ENCODE assay signal across 17 mouse cellular contexts in genomic region chr5:118354871-118355270, GRCm38 (mm10).
DNase-seq lines count a peak whose midpoint lies in the region; ATAC-seq and TF ChIP-seq lines count a peak whose summit lies in the region.
"Had no signal": no experiment of that assay in that cellular context is flagged by ENCODE, and none has a peak within 500 bp of the region (broad histone marks: within the 10 kb centered on the region; RNA-seq: fewer than 3 reads in every experiment).

No protein-coding gene starts in this region.

- no peaks in the 10 kb centered on the region for H3K27me3 ChIP-seq in forebrain, embryonic 15.5 days
- H3K27me3 ChIP-seq in forebrain, embryonic 14.5 days (replicated peaks; ENCODE audit: control insufficient read depth, insufficient read depth, low read length), result no peaks in the 10 kb centered on the region
- no peaks in the 10 kb centered on the region for H3K27me3 ChIP-seq in lung, embryonic 14.5 days (ENCODE audit: insufficient read depth, low read length)
- H3K27me3 ChIP-seq in stomach, embryonic 15.5 days (replicated peaks), result no peaks in the 10 kb centered on the region
- H3K27me3 ChIP-seq: intestine, embryonic 15.5 days; neural tube, embryonic 12.5 days had no signal

- H3K4me2 ChIP-seq in forebrain, embryonic 15.5 days (replicated peaks), result no peak overlapping the region
- no peak overlapping the region for H3K4me2 ChIP-seq in forebrain, embryonic 14.5 days (ENCODE audit: low read length)
- no peak overlapping the region for H3K4me2 ChIP-seq in lung, embryonic 14.5 days
- no peak overlapping the region for H3K4me2 ChIP-seq in stomach, embryonic 15.5 days
- H3K4me2 ChIP-seq: intestine, embryonic 15.5 days; neural tube, embryonic 12.5 days had no signal

- H3K36me3 ChIP-seq in forebrain, embryonic 15.5 days, result no peaks in the 10 kb centered on the region
- no peaks in the 10 kb centered on the region for H3K36me3 ChIP-seq in forebrain, embryonic 14.5 days (ENCODE audit: control insufficient read depth, insufficient read depth, low read length)
- H3K36me3 ChIP-seq in lung, embryonic 14.5 days (ENCODE audit: insufficient read depth), result no peaks in the 10 kb centered on the region
- no peaks in the 10 kb centered on the region for H3K36me3 ChIP-seq in stomach, embryonic 15.5 days
- H3K36me3 ChIP-seq: intestine, embryonic 15.5 days; neural tube, embryonic 12.5 days had no signal

- 0 out of 2 replicates have a peak overlapping the region, but pooled peaks have one; percentile 69 for H3K27ac ChIP-seq in forebrain, embryonic 15.5 days (replicated peaks)
- no peak overlapping the region for H3K27ac ChIP-seq in forebrain, embryonic 14.5 days (ENCODE audit: low read depth, low read length)
- H3K27ac ChIP-seq in lung, embryonic 14.5 days (ENCODE audit: low read depth), result peak overlapping the region; percentile 61
- peak overlapping the region; percentile 38; the same call in 1 of the 2 replicates for H3K27ac ChIP-seq in stomach, embryonic 15.5 days
- H3K27ac ChIP-seq: intestine, embryonic 15.5 days; neural tube, embryonic 12.5 days had no signal

- no peak for ATAC-seq in forebrain, embryonic 15.5 days (replicated peaks)
- ATAC-seq in forebrain, embryonic 14.5 days, result no peak
- no peak for ATAC-seq in lung, embryonic 14.5 days (ENCODE audit: insufficient read depth)
- ATAC-seq in stomach, embryonic 15.5 days (ENCODE audit: insufficient read depth, low FRiP score, low read depth), result no peak
- ATAC-seq: intestine, embryonic 15.5 days had no signal

- no peak for DNase-seq in forebrain, embryonic 14.5 days (ENCODE audit: low spot score)
- no peak for DNase-seq in lung, embryonic 14.5 days
- no peak for DNase-seq in lung, postnatal 4 days
- DNase-seq in gonadal fat pad, adult 2 months (ENCODE audit: low read depth), result peak; percentile 91
- no peak for DNase-seq in layer of hippocampus, adult 18-20 months (ENCODE audit: low spot score in 2 of 2)
- no peak for DNase-seq in embryo, embryonic 11 days
- DNase-seq: cerebellum, postnatal 36 days; heart, postnatal 10 days; kidney, postnatal 36 days; liver; lung, adult 2 months; right cerebral cortex, postnatal 25 days; thymus, adult 2 months had no signal

- H3K9me3 ChIP-seq in forebrain, embryonic 15.5 days, result no peaks in the 10 kb centered on the region
- H3K9me3 ChIP-seq in forebrain, embryonic 14.5 days (replicated peaks; ENCODE audit: control insufficient read depth, low read length), result no peaks in the 10 kb centered on the region
- H3K9me3 ChIP-seq in lung, embryonic 14.5 days (ENCODE audit: low read depth, low read length), result no peaks in the 10 kb centered on the region
- no peaks in the 10 kb centered on the region for H3K9me3 ChIP-seq in stomach, embryonic 15.5 days
- H3K9me3 ChIP-seq: intestine, embryonic 15.5 days; neural tube, embryonic 12.5 days had no signal

- no peak overlapping the region for H3K9ac ChIP-seq in forebrain, embryonic 15.5 days (replicated peaks)
- no peak overlapping the region for H3K9ac ChIP-seq in forebrain, embryonic 14.5 days (ENCODE audit: low read length)
- H3K9ac ChIP-seq in lung, embryonic 14.5 days, result no peak overlapping the region
- H3K9ac ChIP-seq in stomach, embryonic 15.5 days, result no peak overlapping the region
- H3K9ac ChIP-seq: intestine, embryonic 15.5 days; neural tube, embryonic 12.5 days had no signal

- H3K4me1 ChIP-seq in forebrain, embryonic 15.5 days, result peaks cover 22% of the 10 kb centered on the region
- H3K4me1 ChIP-seq in forebrain, embryonic 14.5 days (ENCODE audit: control insufficient read depth, insufficient read depth, low read length), result peaks cover 10% of the 10 kb centered on the region
- H3K4me1 ChIP-seq in lung, embryonic 14.5 days (ENCODE audit: insufficient read depth), result peaks cover 16% of the 10 kb centered on the region; the same call in 1 of the 2 replicates
- H3K4me1 ChIP-seq in stomach, embryonic 15.5 days, result peaks cover 19% of the 10 kb centered on the region; the same call in 1 of the 2 replicates

- no peak for TF ChIP-seq CTCF in lung, embryonic 14.5 days (IDR thresholded peaks at IDR 0.05; ENCODE audit: low read depth)

- 12% methylated on average over 3 of the region's 3 CpGs for WGBS in forebrain, embryonic 15.5 days
- WGBS in forebrain, embryonic 14.5 days, result 15% methylated on average over 3 of the region's 3 CpGs
- WGBS in lung, embryonic 14.5 days, result 44% methylated on average over 3 of the region's 3 CpGs
- 33% methylated on average over 3 of the region's 3 CpGs for WGBS in stomach, embryonic 15.5 days

- H3K4me3 ChIP-seq in forebrain, embryonic 15.5 days, result no peak overlapping the region
- no peak overlapping the region for H3K4me3 ChIP-seq in forebrain, embryonic 14.5 days (ENCODE audit: low read depth, low read length)
- no peak overlapping the region for H3K4me3 ChIP-seq in lung, embryonic 14.5 days (ENCODE audit: low read depth, low read length)
- H3K4me3 ChIP-seq in stomach, embryonic 15.5 days (replicated peaks), result no peak overlapping the region
- H3K4me3 ChIP-seq: intestine, embryonic 15.5 days; neural tube, embryonic 12.5 days had no signal
